Mouse (Mus musculus): Measurements from ENCODE around the gene Fggy.

- TF ChIP-seq ZC3H11A (IDR thresholded peaks at IDR 0.05; ENCODE audit: low read depth, low read length) (no peak), CTCF (IDR thresholded peaks at IDR 0.05 in 2 of 3, conservative IDR thresholded peaks at IDR 0.05 in 1 of 3; ENCODE audit: control insufficient read depth in 1 of 3, insufficient read depth in 1 of 3, low read depth in 2 of 3, low read length in 3 of 3, poor library complexity in 1 of 3, severe bottlenecking in 1 of 3) (no peak), JUND (IDR thresholded peaks at IDR 0.05; ENCODE audit: low read depth, low read length) (no peak), EP300 (IDR thresholded peaks at IDR 0.05; ENCODE audit: low read depth in 1 of 2, low read length in 2 of 2) (no peak), POLR2A (IDR thresholded peaks at IDR 0.05; ENCODE audit: control insufficient read depth in 1 of 2, insufficient read depth in 1 of 2, low read depth in 1 of 2, low read length in 2 of 2, poor library complexity in 1 of 2) (no peak)
Measured at GRCm38 (mm10) chr4:95713271-95713670, 156.0 kb downstream of the Fggy start.
